Mouse (Mus musculus) C2C12 (cell line): Measurements from ENCODE around the gene Nomo1. TPM values are rescaled to one million over a fixed set of nuclear protein-coding genes. Genes with fewer than 3 reads are reported as not detected.
A peak's percentile ranks its signal among the peaks of the same experiment; 100 is the strongest.

Experiments used
- H3K27me3 ChIP-seq: one replicate; pipeline ENCODE4 v1.6.1; 2011; ENCODE audit not compliant: control insufficient read depth, insufficient read depth, insufficient read length
- H3K36me3 ChIP-seq: one replicate; pipeline ENCODE4 v1.6.1; 2011; ENCODE audit not compliant: control insufficient read depth, insufficient read depth
- H3K4me3 ChIP-seq: one replicate; pipeline ENCODE4 v1.5.1; 2011; ENCODE audit warnings: mild to moderate bottlenecking, control low read depth; ENCODE audit not compliant: poor library complexity, insufficient read depth, severe bottlenecking
- H3K79me2 ChIP-seq: one replicate; pipeline ENCODE4 v1.6.1; 2011; ENCODE audit not compliant: control insufficient read depth, insufficient read depth
- H3K79me3 ChIP-seq: one replicate; pipeline ENCODE4 v1.6.1; 2011; ENCODE audit warnings: low read depth, control low read depth
- H3ac ChIP-seq: one replicate; pipeline ENCODE3; 2011; ENCODE audit warnings: low read depth; ENCODE audit not compliant: control insufficient read depth, insufficient read length
- CEBPB ChIP-seq: IDR thresholded peaks from one replicate; pipeline ENCODE4 v1.6.1; 2011; ENCODE audit warnings: low read depth, mild to moderate bottlenecking, control low read depth, moderate library complexity
- CTCF ChIP-seq: IDR thresholded peaks from one replicate; pipeline ENCODE4 v1.5.1; 2011; ENCODE audit not compliant: control insufficient read depth, insufficient read depth, insufficient read length
- FOSL1 ChIP-seq: IDR thresholded peaks from one replicate; pipeline ENCODE4 v1.8.0; 2011; ENCODE audit warnings: mild to moderate bottlenecking, low read length; ENCODE audit not compliant: poor library complexity, insufficient read depth, severe bottlenecking
- MAX ChIP-seq: IDR thresholded peaks from one replicate; pipeline ENCODE4 v1.6.1; 2011; ENCODE audit warnings: mild to moderate bottlenecking, control low read depth
- MYOD1 ChIP-seq: IDR thresholded peaks from one replicate; pipeline ENCODE4 v1.6.1; 2011; ENCODE audit warnings: low read depth; ENCODE audit not compliant: control insufficient read depth, insufficient read length
- MYOG ChIP-seq: IDR thresholded peaks from one replicate; pipeline ENCODE4 v1.6.1; 2011; ENCODE audit not compliant: control insufficient read depth, insufficient read length; ENCODE audit errors: extremely low read depth
- USF1 ChIP-seq: IDR thresholded peaks from one replicate; pipeline ENCODE4 v1.6.1; 2011; ENCODE audit warnings: low read depth, mild to moderate bottlenecking, control low read depth, moderate library complexity
- polyA plus RNA-seq: library from polyadenylated mRNA; unstranded; fragments of >200 nt; fragmentation: generic; extraction: Trizol; gene quantifications from one replicate; pipeline ENCODE4 v1.2.1, GENCODE M21; 2012; ENCODE audit warnings: missing spikeins

Nomo1 gene
- polyA plus RNA-seq, 1 experiment: 67.6 TPM

DNA sequence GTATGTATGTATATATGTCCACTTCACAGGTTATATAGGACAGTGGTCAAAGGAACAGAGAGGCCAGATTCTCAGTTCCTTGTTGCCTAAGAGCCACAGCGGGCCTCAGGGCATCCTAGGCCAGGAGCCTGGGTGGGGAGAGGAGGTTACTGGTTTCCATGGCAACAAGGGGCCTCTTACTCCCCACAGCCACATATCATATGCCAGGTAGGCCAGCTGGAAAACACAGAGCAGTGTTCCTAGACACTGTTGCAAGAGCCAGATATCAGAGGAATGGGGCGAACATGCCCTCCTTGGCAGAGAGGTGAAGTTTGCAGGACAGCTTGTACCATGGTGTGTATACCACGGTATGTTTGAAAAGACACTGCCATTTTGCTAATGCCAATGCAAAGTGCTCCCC is 79.9 kb downstream of the Nomo1 start:
- no peak overlapping the region for H3ac ChIP-seq
- H3K4me3 ChIP-seq: no peak overlapping the region
- TF ChIP-seq CEBPB (no peak), MAX (no peak), FOSL1 (no peak), MYOG (no peak), MYOD1 (no peak), USF1 (no peak)
- no peaks in the 10 kb centered on the region for H3K79me3 ChIP-seq
- H3K36me3 ChIP-seq: no peaks in the 10 kb centered on the region
- H3K79me2 ChIP-seq: no peaks in the 10 kb centered on the region
- H3K27me3 ChIP-seq: peaks cover 54% of the 10 kb centered on the region

GRCm38 (mm10) chr7:46116118-46116581 is 82.7 kb downstream of the Nomo1 start:
- Histone ChIP-seq H3K36me3 (no peaks in the 10 kb centered on the region), H3K79me2 (no peaks in the 10 kb centered on the region), H3K79me3 (no peaks in the 10 kb centered on the region), H3K4me3 (no peak overlapping the region), H3K27me3 (peaks cover 42% of the 10 kb centered on the region), H3ac (no peak overlapping the region)
- peak; percentile 46 for TF ChIP-seq MYOD1
- no peak for TF ChIP-seq MYOG
- TF ChIP-seq CTCF: no peak
- TF ChIP-seq MAX: peak; percentile 48

- H3ac ChIP-seq: no peak overlapping the region
- no peaks in the 10 kb centered on the region for H3K79me3 ChIP-seq
- H3K79me2 ChIP-seq: no peaks in the 10 kb centered on the region
- H3K4me3 ChIP-seq: no peak overlapping the region
- TF ChIP-seq MYOG (no peak), USF1 (no peak), CEBPB (no peak), CTCF (no peak), MYOD1 (no peak), MAX (no peak), FOSL1 (no peak)
- peaks cover 35% of the 10 kb centered on the region for H3K27me3 ChIP-seq
- no peaks in the 10 kb centered on the region for H3K36me3 ChIP-seq
Measured at GRCm38 (mm10) chr7:46117035-46117434, 83.5 kb downstream of the Nomo1 start.

GRCm38 (mm10) chr7:46122964-46123363 is 89.5 kb downstream of the Nomo1 start:
- Histone ChIP-seq H3K4me3 (no peak overlapping the region), H3ac (no peak overlapping the region), H3K27me3 (peaks cover 18% of the 10 kb centered on the region), H3K36me3 (no peaks in the 10 kb centered on the region), H3K79me3 (no peaks in the 10 kb centered on the region), H3K79me2 (no peaks in the 10 kb centered on the region)
- TF ChIP-seq MYOD1 (no peak), MAX (no peak), CEBPB (no peak), FOSL1 (no peak), USF1 (no peak), CTCF (no peak), MYOG (no peak)

GRCm38 (mm10) chr7:46124460-46124859 is 91.0 kb downstream of the Nomo1 start:
- Histone ChIP-seq H3K79me2 (no peaks in the 10 kb centered on the region), H3ac (no peak overlapping the region), H3K4me3 (no peak overlapping the region), H3K79me3 (no peaks in the 10 kb centered on the region), H3K27me3 (peaks cover 14% of the 10 kb centered on the region), H3K36me3 (no peaks in the 10 kb centered on the region)
- no peak for TF ChIP-seq USF1
- no peak for TF ChIP-seq MAX
- no peak for TF ChIP-seq CTCF
- TF ChIP-seq CEBPB: no peak
- TF ChIP-seq MYOD1: no peak
- no peak for TF ChIP-seq MYOG

DNA sequence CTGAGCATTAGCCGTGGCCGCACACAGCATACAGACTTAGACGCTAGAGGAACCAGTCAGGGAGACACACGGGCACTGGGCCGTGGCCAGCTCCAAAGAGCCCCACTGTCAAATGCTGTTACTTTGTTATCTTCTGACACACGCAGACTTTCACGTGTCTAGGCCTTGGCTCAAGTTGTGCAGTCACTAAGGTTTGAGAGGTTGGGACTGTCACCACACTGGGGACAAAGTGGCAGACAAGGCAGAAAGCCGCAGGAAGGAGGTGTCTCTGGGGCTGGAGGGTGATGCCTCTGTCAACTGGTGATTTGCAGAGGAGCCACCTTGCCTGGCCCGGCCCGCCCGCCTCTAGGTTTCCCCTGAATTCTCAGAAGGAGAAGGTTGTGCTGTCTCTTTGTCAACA is 91.8 kb downstream of the Nomo1 start:
- Histone ChIP-seq H3K4me3 (no peak overlapping the region), H3K79me3 (no peaks in the 10 kb centered on the region), H3ac (no peak overlapping the region), H3K27me3 (peaks cover 9% of the 10 kb centered on the region), H3K36me3 (no peaks in the 10 kb centered on the region), H3K79me2 (no peaks in the 10 kb centered on the region)
- TF ChIP-seq MYOD1 (no peak), MAX (no peak), CTCF (no peak), USF1 (no peak), CEBPB (no peak), FOSL1 (no peak), MYOG (no peak)
